Mouse (Mus musculus) kidney, adult 2 months (tissue): ENCODE measurements around the gene Khdc3.

Source experiments
- CTCF ChIP-seq: fragments of 200-500 bp; conservative IDR thresholded peaks from 2 replicates; pipeline ENCODE4 v1.5.1; 2011; ENCODE audit warnings: low read depth, mild to moderate bottlenecking, control low read depth, low read length, moderate library complexity, mixed read lengths; ENCODE audit not compliant: insufficient read depth, insufficient read length
- POLR2A ChIP-seq: fragments of 200-500 bp; IDR thresholded peaks from one replicate; pipeline ENCODE4 v1.6.1; 2011; ENCODE audit warnings: low read depth, low read length, control low read depth

GRCm38 (mm10) chr9:73094580-73094979, 7.1 kb upstream of the Khdc3 start:
- TF ChIP-seq CTCF (no peak), POLR2A (no peak)
